Mouse (Mus musculus) left cerebral cortex, adult 2 months (tissue): Measurements from ENCODE around the gene Tubb4a. TPM values are rescaled to one million over a fixed set of nuclear protein-coding genes. Genes with fewer than 3 reads are reported as not detected.

Experiments
- DNase-seq, 2 experiments: peaks; one replicate each; pipeline ENCODE4 v3.0.0; 2021 to 2022; ENCODE audit warnings: low spot score in 2 of 2, mixed read lengths in 1 of 2; ENCODE audit errors: extremely low spot score in 1 of 2
- H3K27ac ChIP-seq: fragments of 200-600 bp; 2 replicates; pipeline ENCODE4 v1.8.1; 2022
- H3K4me3 ChIP-seq: fragments of 200-600 bp; 2 replicates; pipeline ENCODE4 v1.8.1; 2022
- CTCF ChIP-seq: fragments of 200-600 bp; IDR thresholded peaks from 2 replicates; pipeline ENCODE4 v1.8.1; 2022; ENCODE audit warnings: antibody characterized with exemption, mild to moderate bottlenecking, moderate library complexity
- intact Hi-C: fragments of 180-260 bp; cut with DNase I; formaldehyde crosslinking; loops from one replicate; pipeline ENCODE4 v1.15.1; 2025
- total RNA-seq, 2 experiments: library from RNA; stranded (reverse); gene quantifications; 2 replicates each; pipeline ENCODE4 v1.2.3; 2021

Tubb4a gene
- total RNA-seq, 2 experiments from 2014 or later, result 584 to 587 TPM

- no peak for TF ChIP-seq CTCF
- no peak for DNase-seq
- Histone ChIP-seq H3K27ac (no peak overlapping the region), H3K4me3 (no peak overlapping the region)
- intact Hi-C loops, result no loop called here
These were observed 25.3 kb upstream of the Tubb4a start for GRCm38 (mm10) chr17:57112768-57113474.

- intact Hi-C loops, result no loop called here
- DNase-seq, result no peak
- TF ChIP-seq CTCF, result no peak
- Histone ChIP-seq H3K4me3 (no peak overlapping the region), H3K27ac (no peak overlapping the region)
These were observed 22.4 kb upstream of the Tubb4a start for GRCm38 (mm10) chr17:57110005-57110404.

DNA sequence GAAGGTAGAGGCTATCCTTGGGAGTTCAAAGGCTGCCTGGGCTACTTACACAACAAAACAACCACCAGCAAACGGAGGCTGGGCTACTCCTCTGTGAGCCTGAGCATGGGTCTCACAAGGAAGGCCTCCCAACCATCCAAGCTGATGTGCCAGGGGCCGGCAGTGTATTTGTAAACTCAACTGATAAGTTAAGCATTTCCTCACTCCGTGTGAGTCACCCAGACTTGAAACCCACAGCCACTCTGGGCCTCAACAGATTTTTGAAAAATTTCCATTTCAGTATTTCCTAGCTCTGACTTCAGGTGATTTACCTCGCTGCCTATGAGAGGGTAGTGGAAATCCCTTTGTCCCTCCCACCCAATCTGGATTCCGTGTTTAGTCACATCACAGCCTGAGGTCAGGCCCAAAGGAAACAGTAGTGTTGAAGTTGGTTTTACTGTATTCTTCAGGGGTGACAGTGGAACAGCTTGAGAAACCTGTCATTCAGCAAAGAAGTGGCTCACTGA lies 21.1 kb upstream of the Tubb4a start:
- Histone ChIP-seq H3K4me3 (no peak overlapping the region), H3K27ac (no peak overlapping the region)
- intact Hi-C loops, result no loop called here
- DNase-seq, result no peak
- TF ChIP-seq CTCF, result no peak

DNA sequence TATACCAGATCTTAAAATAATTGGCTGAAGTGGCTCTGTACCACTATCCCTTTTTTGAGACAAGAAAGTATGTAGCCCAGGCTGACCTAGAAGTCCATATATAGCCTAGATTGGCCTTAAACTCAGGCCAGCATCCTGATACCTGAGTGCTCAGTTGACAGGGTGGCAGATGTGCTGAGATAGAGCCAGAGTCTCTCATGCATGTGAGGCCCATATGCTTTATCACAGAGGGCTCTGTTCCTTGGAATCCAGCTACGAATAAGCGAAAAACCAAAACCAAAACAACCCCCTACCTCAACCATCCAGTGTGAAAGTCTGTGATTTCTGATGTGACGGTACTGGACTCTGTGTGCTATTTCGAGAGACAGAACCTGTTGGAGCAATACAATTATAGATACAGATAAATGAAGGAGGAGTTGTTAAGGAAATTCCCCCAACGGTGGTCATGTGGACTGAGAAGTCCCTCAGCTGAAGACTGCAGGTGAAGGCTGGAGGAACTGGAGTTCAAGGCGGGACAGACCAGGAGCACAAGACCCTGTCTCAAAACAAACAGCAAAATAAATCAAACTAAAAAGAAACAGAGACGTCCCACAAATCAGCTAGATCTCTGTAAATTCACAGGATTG lies 20.6 kb upstream of the Tubb4a start:
- DNase-seq, result no peak
- intact Hi-C loops, result no loop called here
- TF ChIP-seq CTCF, result no peak
- Histone ChIP-seq H3K4me3 (no peak overlapping the region), H3K27ac (no peak overlapping the region)

GRCm38 (mm10) chr17:57107064-57107463 lies 19.5 kb upstream of the Tubb4a start:
- no peak for TF ChIP-seq CTCF
- intact Hi-C loops, result no loop called here
- Histone ChIP-seq H3K4me3 (no peak overlapping the region), H3K27ac (no peak overlapping the region)
- no peak for DNase-seq

DNA sequence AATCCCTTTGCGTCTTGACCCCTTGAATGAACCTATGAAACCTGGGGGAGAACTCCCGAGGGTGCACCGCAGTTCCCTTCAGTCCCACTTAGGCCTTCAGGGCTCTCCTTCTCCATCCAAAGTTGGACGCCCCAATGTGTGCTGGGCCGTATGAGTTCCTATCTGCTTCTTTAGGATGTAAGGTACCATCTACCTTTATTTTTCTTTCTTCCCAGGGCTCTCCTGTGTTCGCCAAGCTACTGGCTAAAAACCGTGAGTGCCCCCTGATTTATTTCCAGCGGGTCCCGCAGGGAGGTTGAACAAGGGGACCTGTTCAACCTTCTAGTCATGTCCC lies 18.4 kb upstream of the Tubb4a start:
- no peak overlapping the region for H3K27ac ChIP-seq
- H3K4me3 ChIP-seq, result peak overlapping the region; percentile 68
- no peak for TF ChIP-seq CTCF
- DNase-seq, result no peak
- intact Hi-C loops, result no loop called here

DNA sequence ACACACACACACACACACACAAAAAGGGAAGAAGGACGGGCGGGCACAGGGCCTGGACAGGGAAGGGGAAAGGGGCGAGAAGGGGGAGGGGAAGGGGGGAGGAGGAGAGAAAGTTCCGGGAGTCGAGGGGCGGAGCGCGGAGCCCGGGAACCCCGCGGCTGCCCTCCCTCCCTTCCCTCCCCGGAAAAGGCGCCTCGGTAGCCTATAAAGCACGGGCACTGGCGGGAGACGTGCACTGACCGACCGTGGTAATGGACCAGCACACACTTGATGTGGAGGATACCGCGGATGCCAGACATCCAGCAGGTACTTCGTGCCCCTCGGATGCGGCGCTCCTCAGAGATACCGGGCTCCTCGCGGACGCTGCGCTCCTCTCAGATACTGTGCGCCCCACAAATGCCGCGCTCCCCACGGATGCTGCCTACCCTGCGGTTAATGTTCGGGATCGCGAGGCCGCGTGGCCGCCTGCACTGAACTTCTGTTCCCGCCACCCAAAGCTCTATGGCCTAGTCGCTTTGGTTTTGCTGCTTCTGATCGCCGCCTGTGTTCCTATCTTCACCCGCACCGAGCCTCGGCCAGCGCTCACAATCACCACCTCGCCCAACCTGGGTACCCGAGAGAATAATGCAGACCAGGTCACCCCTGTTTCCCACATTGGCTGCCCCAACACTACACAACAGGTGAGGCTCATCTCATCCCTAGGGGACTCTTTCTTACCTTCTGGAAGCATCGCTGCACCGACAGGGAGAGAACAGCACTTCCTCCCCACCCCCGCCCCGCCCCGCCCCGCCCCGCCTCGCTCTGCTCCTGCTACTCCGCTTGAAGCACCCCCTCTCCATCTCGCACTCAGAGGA lies 17.8 kb upstream of the Tubb4a start, which contains the start of gene Tnfsf9:
TSS of gene Tnfsf9 (plus strand) at position 145 of the 854 bp plus-strand sequence.
- no peak within 1 kb of the TSS for H3K27ac ChIP-seq
- DNase-seq, result peak in 1 of 2 experiments; percentile 21
- intact Hi-C loops, result loop anchor here (2.0 kb wide), 1 partner anchor 61 kb away; no protein-coding TSS in a partner anchor
- no peak for TF ChIP-seq CTCF
- H3K4me3 ChIP-seq, result peak within 1 kb of the TSS; percentile 68

- no peak for TF ChIP-seq CTCF
- intact Hi-C loops, result loop anchor here (2.0 kb wide), 1 partner anchor 62 kb away; no protein-coding TSS in a partner anchor
These were observed 16.9 kb upstream of the Tubb4a start for GRCm38 (mm10) chr17:57104496-57104895.

GRCm38 (mm10) chr17:57102276-57102675 lies 14.7 kb upstream of the Tubb4a start:
- no peak for DNase-seq
- Histone ChIP-seq H3K4me3 (no peak overlapping the region), H3K27ac (no peak overlapping the region)
- TF ChIP-seq CTCF, result no peak
- intact Hi-C loops, result no loop called here

More at GRCm38 (mm10) chr17:57104496-57104895, 16.9 kb upstream of the Tubb4a start:
- Histone ChIP-seq H3K4me3 (no peak overlapping the region), H3K27ac (no peak overlapping the region)
- no peak for DNase-seq

- intact Hi-C loops, result no loop called here
- DNase-seq, result no peak
- no peak for TF ChIP-seq CTCF
- Histone ChIP-seq H3K27ac (no peak overlapping the region), H3K4me3 (no peak overlapping the region)
These were observed 12.2 kb upstream of the Tubb4a start for GRCm38 (mm10) chr17:57099629-57100325.

DNA sequence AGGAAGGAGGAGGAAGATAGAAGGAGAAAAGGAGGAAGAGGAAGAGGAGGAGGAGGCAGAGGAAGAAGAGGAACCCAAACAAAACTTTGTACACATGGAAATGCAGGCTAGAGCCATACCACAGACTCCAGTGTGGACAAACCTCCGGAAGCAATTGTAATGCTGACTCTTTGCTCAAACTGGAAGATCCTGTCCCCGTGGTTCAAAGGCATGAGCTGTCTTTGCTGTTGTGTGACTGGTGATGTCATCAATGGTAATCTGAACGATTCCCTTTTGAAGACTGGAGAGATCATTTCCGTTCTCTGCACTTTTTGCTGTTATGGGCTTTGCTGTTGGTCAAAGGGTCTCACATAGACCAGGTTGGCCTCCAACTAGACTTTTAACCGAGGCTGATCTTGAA lies 10.7 kb upstream of the Tubb4a start:
- TF ChIP-seq CTCF, result no peak
- intact Hi-C loops, result no loop called here
- DNase-seq, result no peak
- Histone ChIP-seq H3K27ac (no peak overlapping the region), H3K4me3 (no peak overlapping the region)
